Mouse (Mus musculus): ENCODE results near the gene Abcg2.

- no peak for TF ChIP-seq CTCF (IDR thresholded peaks at IDR 0.05; ENCODE audit: borderline replicate concordance, control insufficient read depth, extremely low read depth, insufficient read depth, low read length, poor library complexity)
- TF ChIP-seq POLR2A (IDR thresholded peaks at IDR 0.05; ENCODE audit: control insufficient read depth, extremely low read depth, insufficient read depth, low read length, poor library complexity) = no peak
Observed at GRCm38 (mm10) chr6:58711909-58712308, 127.6 kb downstream of the Abcg2 start.

All from thymus, adult 2 months (tissue).